Mouse (Mus musculus) kidney, embryonic 14.5 days (tissue): ENCODE measurements around the gene Rps9. TPM values are rescaled to one million over a fixed set of nuclear protein-coding genes. Genes with fewer than 3 reads are reported as not detected.
"Not testable (repeated sequence)": the region's sequence is repeated elsewhere in the genome, so short reads cannot be mapped to it uniquely, and the experiment has no call there.

ENCODE experiments used
- ATAC-seq: fragments of 200-750 bp; cut with Nextera tagmentation; 2 replicates; pipeline ENCODE4 v1.8.0; 2017; ENCODE audit warnings: moderate number of reproducible peaks, mild to moderate bottlenecking, moderate TSS enrichment, moderate library complexity; ENCODE audit not compliant: low FRiP score, low TSS enrichment
- H3K27ac ChIP-seq: fragments of 300-500 bp; sonication (generic); 2 replicates; pipeline ENCODE4 v1.5.1; 2014; ENCODE audit warnings: low read depth, mild to moderate bottlenecking, low read length, moderate library complexity, mixed read lengths
- H3K27me3 ChIP-seq: fragments of 300-500 bp; sonication (generic); 2 replicates; pipeline ENCODE4 v1.6.1; 2014; ENCODE audit warnings: mild to moderate bottlenecking, low read length; ENCODE audit not compliant: control insufficient read depth, insufficient read depth
- H3K36me3 ChIP-seq: fragments of 300-500 bp; sonication (generic); 2 replicates; pipeline ENCODE4 v1.6.1; 2014; ENCODE audit warnings: low read length, mixed read lengths; ENCODE audit not compliant: control insufficient read depth, insufficient read depth
- H3K4me1 ChIP-seq: fragments of 300-500 bp; sonication (generic); 2 replicates; pipeline ENCODE4 v1.6.1; 2014; ENCODE audit warnings: low read length, mixed read lengths; ENCODE audit not compliant: control insufficient read depth, insufficient read depth
- H3K4me2 ChIP-seq: fragments of 300-500 bp; sonication (generic); replicated peaks from 2 replicates; pipeline ENCODE4 v1.6.1; 2014; ENCODE audit warnings: low read depth, mild to moderate bottlenecking, low read length
- H3K4me3 ChIP-seq: fragments of 300-500 bp; sonication (generic); 2 replicates; pipeline ENCODE4 v1.5.1; 2014; ENCODE audit warnings: mild to moderate bottlenecking, low read length
- H3K9ac ChIP-seq: fragments of 300-500 bp; sonication (generic); 2 replicates; pipeline ENCODE4 v1.6.1; 2014; ENCODE audit warnings: low read depth, mild to moderate bottlenecking, low read length, moderate library complexity
- H3K9me3 ChIP-seq: fragments of 300-500 bp; sonication (generic); 2 replicates; pipeline ENCODE4 v1.6.1; 2016; ENCODE audit warnings: low read length; ENCODE audit not compliant: control insufficient read depth
- WGBS: fragments of 180-500 bp; shearing (Covaris S2); extraction: QIAGEN DNeasy Blood & Tissue Kit; methylation state at CpG from one replicate; pipeline ENCODE4 v1.1.7; 2014; 5-methylcytosine and 5-hydroxymethylcytosine counted together
- microRNA-seq: library from miRNA; unstranded; fragments of <30 nt; microRNA quantifications from one replicate; pipeline ENCODE4, GENCODE M21; 2016
- polyA plus RNA-seq: library from polyadenylated mRNA; unstranded; fragments of >200 nt; fragmentation: Nextera tagmentation; extraction: Ambion mirVana; gene quantifications from 2 replicates; pipeline ENCODE4 v1.2.1, GENCODE M21; 2014

The Rps9 gene
- polyA plus RNA-seq, 1 experiment from 2014 or later = 1,617 TPM

DNA sequence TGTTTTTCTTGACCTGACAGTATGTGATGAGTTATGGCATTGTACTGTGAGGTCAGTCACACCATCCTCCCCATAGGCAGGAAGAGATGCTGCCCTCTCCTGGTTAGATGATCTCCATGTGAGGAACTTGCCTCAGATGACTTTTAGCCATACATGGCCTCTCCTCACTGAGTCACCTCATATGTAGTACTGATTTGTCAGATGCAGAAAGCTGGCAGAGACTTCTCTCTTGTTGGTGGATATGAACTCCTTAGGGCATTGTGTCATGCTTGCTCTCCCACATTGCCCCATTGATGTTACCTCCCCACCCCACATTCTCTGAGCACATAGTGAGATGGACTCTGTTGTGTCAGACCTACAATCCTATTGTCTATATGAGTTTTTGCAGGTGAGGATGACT lies 21.7 kb downstream of the Rps9 start:
- H3K9me3 ChIP-seq, H3K4me3 ChIP-seq, H3K4me2 ChIP-seq, H3K4me1 ChIP-seq, ATAC-seq, H3K27me3 ChIP-seq, H3K9ac ChIP-seq, H3K27ac ChIP-seq, H3K36me3 ChIP-seq: not testable (repeated sequence)

GRCm38 (mm10) chr7:3732675-3733074 lies 28.9 kb downstream of the Rps9 start:
- not testable (repeated sequence) for H3K9ac ChIP-seq, H3K27me3 ChIP-seq, ATAC-seq, H3K4me1 ChIP-seq, H3K9me3 ChIP-seq, H3K27ac ChIP-seq, H3K4me2 ChIP-seq, H3K4me3 ChIP-seq, H3K36me3 ChIP-seq
- no CpG with 5 or more reads among the region's 1 CpGs for WGBS

Small RNAs within 50 kb of the gene (microRNA-seq; reads per million reads assigned to microRNA genes)
- 3.6 reads per million, percentile 14 among the genes with 10 or more reads in this experiment for gene Mir3572

Other genes starting within 250 kb of the Rps9 start
- not detected in 2 replicates for gene Tarm1, start 201.4 kb upstream of the Rps9 start, polyA plus RNA-seq
- gene Oscar, start 87.8 kb upstream of the Rps9 start, polyA plus RNA-seq = 0.15 and 0.39 TPM in 2 replicates
- 463 and 564 TPM in 2 replicates for gene Ndufa3, start 86.6 kb upstream of the Rps9 start, polyA plus RNA-seq
- 24.2 and 34.9 TPM in 2 replicates for gene Tfpt, start 74.1 kb upstream of the Rps9 start, polyA plus RNA-seq
- gene Prpf31, start 74.0 kb upstream of the Rps9 start, polyA plus RNA-seq = 89.4 and 114 TPM in 2 replicates
- 67.3 and 74.0 TPM in 2 replicates for gene Cnot3, start 58.7 kb upstream of the Rps9 start, polyA plus RNA-seq
- gene Leng1, start 38.2 kb upstream of the Rps9 start, polyA plus RNA-seq = 12.2 and 12.6 TPM in 2 replicates
- 18.0 and 19.9 TPM in 2 replicates for gene Tmc4, start 26.4 kb upstream of the Rps9 start, polyA plus RNA-seq
- 287 and 317 TPM in 2 replicates for gene Tsen34, start 11.1 kb upstream of the Rps9 start, polyA plus RNA-seq
- gene Mboat7, start 10.5 kb upstream of the Rps9 start, polyA plus RNA-seq = 32.0 and 45.0 TPM in 2 replicates
- gene Pirb, start 16.4 kb downstream of the Rps9 start, polyA plus RNA-seq = 0.19 and 0.87 TPM in 2 replicates
- gene Gm15448, start 121.7 kb downstream of the Rps9 start, polyA plus RNA-seq = not detected in 2 replicates
- 0.09 TPM in 1 of 2 replicates, not detected in the other for gene Pira2, start 141.1 kb downstream of the Rps9 start, polyA plus RNA-seq
- gene Gm14548, start 194.1 kb downstream of the Rps9 start, polyA plus RNA-seq = 0.09 TPM in 1 of 2 replicates, not detected in the other
- gene Lilra6, start 211.5 kb downstream of the Rps9 start, polyA plus RNA-seq = not detected in 2 replicates